Mouse (Mus musculus): ENCODE data around the gene Rab3b. TPM values are rescaled to one million over a fixed set of nuclear protein-coding genes. Genes with fewer than 3 reads are reported as not detected.

Gene Rab3b
- total and polyA plus RNA-seq, 3 experiments = 0.11 TPM; not detected in 2

GRCm38 (mm10) chr4:108907475-108907874 is 28.6 kb downstream of the Rab3b start:
- Histone ChIP-seq H3K9me3 (replicated peaks; ENCODE audit: insufficient read depth, low read length) (no peaks in the 10 kb centered on the region), H3K27me3 (ENCODE audit: control insufficient read depth in 1 of 2, insufficient read depth in 2 of 2, low read length in 2 of 2) (peaks cover 14 to 17% of the 10 kb centered on the region in 2 experiments), H3K27ac (ENCODE audit: control insufficient read depth, low read depth, low read length) (no peak overlapping the region), H3K79me2 (ENCODE audit: control insufficient read depth, insufficient read depth, low read length, poor library complexity) (no peaks in the 10 kb centered on the region), H3K4me3 (ENCODE audit: control insufficient read depth in 1 of 2, insufficient read depth in 1 of 2, low read depth in 2 of 2, low read length in 2 of 2) (no peak overlapping the region), H3K4me1 (ENCODE audit: control insufficient read depth in 1 of 2, insufficient read depth in 2 of 2, low read length in 2 of 2) (no peaks in the 10 kb centered on the region), H3K9ac (ENCODE audit: control insufficient read depth, low read depth, low read length, poor library complexity, severe bottlenecking) (no peak overlapping the region), H3K36me3 (ENCODE audit: control insufficient read depth in 1 of 2, insufficient read depth in 2 of 2, low read length in 2 of 2) (no peaks in the 10 kb centered on the region)
- DNase-seq (ENCODE audit: low read depth, low spot score) = no peak
- TF ChIP-seq E2F4 (IDR thresholded peaks at IDR 0.05; ENCODE audit: borderline replicate concordance, low read depth, low read length) = no peak
- TF ChIP-seq GABPA (IDR thresholded peaks at IDR 0.05; ENCODE audit: low read depth, low read length) = no peak
- no peak for TF ChIP-seq TBP (IDR thresholded peaks at IDR 0.05; ENCODE audit: low read depth, low read length)
- TF ChIP-seq SIN3A (IDR thresholded peaks at IDR 0.05; ENCODE audit: low read length) = no peak
- no peak for TF ChIP-seq ZNF384 (IDR thresholded peaks at IDR 0.05; ENCODE audit: low read depth, low read length)
- no peak for TF ChIP-seq RCOR1 (IDR thresholded peaks at IDR 0.05; ENCODE audit: low read depth, low read length)
- TF ChIP-seq KAT2A (conservative IDR thresholded peaks at IDR 0.05; ENCODE audit: low read depth, low read length) = no peak
- no peak for TF ChIP-seq CHD2 (IDR thresholded peaks at IDR 0.05; ENCODE audit: low read length)
- TF ChIP-seq HCFC1 (IDR thresholded peaks at IDR 0.05; ENCODE audit: low read depth, low read length) = no peak
- no peak for TF ChIP-seq MAFK (IDR thresholded peaks at IDR 0.05; ENCODE audit: borderline replicate concordance, low read depth, low read length)
- no peak for TF ChIP-seq JUND (IDR thresholded peaks at IDR 0.05; ENCODE audit: low read depth, low read length)
- no peak for TF ChIP-seq MAZ (IDR thresholded peaks at IDR 0.05; ENCODE audit: low read depth, low read length)
- TF ChIP-seq POLR2A (IDR thresholded peaks at IDR 0.05; ENCODE audit: control insufficient read depth in 1 of 2, insufficient read depth in 1 of 2, low read depth in 1 of 2, low read length in 2 of 2, poor library complexity in 1 of 2) = no peak
- no peak for TF ChIP-seq USF1 (IDR thresholded peaks at IDR 0.05; ENCODE audit: low read depth, low read length)
- TF ChIP-seq NRF1 (IDR thresholded peaks at IDR 0.05; ENCODE audit: insufficient read depth, low read depth, low read length, poor library complexity, severe bottlenecking) = no peak
- no peak for TF ChIP-seq UBTF (IDR thresholded peaks at IDR 0.05; ENCODE audit: borderline replicate concordance, insufficient read depth, low read depth, low read length)

- DNase-seq (ENCODE audit: low read depth, low spot score) = no peak
- H3K27ac ChIP-seq (ENCODE audit: control insufficient read depth, low read depth, low read length) = no peak overlapping the region
- no peak overlapping the region for H3K4me3 ChIP-seq (ENCODE audit: control insufficient read depth in 1 of 2, insufficient read depth in 1 of 2, low read depth in 2 of 2, low read length in 2 of 2)
- H3K79me2 ChIP-seq (ENCODE audit: control insufficient read depth, insufficient read depth, low read length, poor library complexity) = no peaks in the 10 kb centered on the region
- peaks cover 14 to 18% of the 10 kb centered on the region in 2 experiments for H3K27me3 ChIP-seq (ENCODE audit: control insufficient read depth in 1 of 2, insufficient read depth in 2 of 2, low read length in 2 of 2)
- H3K9me3 ChIP-seq (replicated peaks; ENCODE audit: insufficient read depth, low read length) = no peaks in the 10 kb centered on the region
- TF ChIP-seq ZMIZ1 (IDR thresholded peaks at IDR 0.05; ENCODE audit: low read depth, low read length) (no peak), GATA1 (IDR thresholded peaks at IDR 0.05; ENCODE audit: low read depth, low read length) (no peak), TCF12 (IDR thresholded peaks at IDR 0.05; ENCODE audit: low read depth, low read length) (no peak), MAZ (IDR thresholded peaks at IDR 0.05; ENCODE audit: low read depth, low read length) (no peak), BHLHE40 (IDR thresholded peaks at IDR 0.05; ENCODE audit: borderline replicate concordance, low read depth, low read length) (no peak), NRF1 (IDR thresholded peaks at IDR 0.05; ENCODE audit: insufficient read depth, low read depth, low read length, poor library complexity, severe bottlenecking) (no peak), CHD1 (IDR thresholded peaks at IDR 0.05; ENCODE audit: low read depth, low read length) (no peak), MXI1 (IDR thresholded peaks at IDR 0.05; ENCODE audit: low read depth, low read length) (no peak), ZKSCAN1 (IDR thresholded peaks at IDR 0.05; ENCODE audit: low read depth, low read length) (no peak), CTCF (IDR thresholded peaks at IDR 0.05 in 2 of 3, conservative IDR thresholded peaks at IDR 0.05 in 1 of 3; ENCODE audit: control insufficient read depth in 1 of 3, insufficient read depth in 1 of 3, low read depth in 2 of 3, low read length in 3 of 3, poor library complexity in 1 of 3, severe bottlenecking in 1 of 3) (no peak), MAFK (IDR thresholded peaks at IDR 0.05; ENCODE audit: borderline replicate concordance, low read depth, low read length) (no peak), JUND (IDR thresholded peaks at IDR 0.05; ENCODE audit: low read depth, low read length) (no peak), ETS1 (IDR thresholded peaks at IDR 0.05; ENCODE audit: low read depth, low read length) (no peak)
- H3K36me3 ChIP-seq (ENCODE audit: control insufficient read depth in 1 of 2, insufficient read depth in 2 of 2, low read length in 2 of 2) = no peaks in the 10 kb centered on the region
- no peaks in the 10 kb centered on the region for H3K4me1 ChIP-seq (ENCODE audit: control insufficient read depth in 1 of 2, insufficient read depth in 2 of 2, low read length in 2 of 2)
- H3K9ac ChIP-seq (ENCODE audit: control insufficient read depth, low read depth, low read length, poor library complexity, severe bottlenecking) = no peak overlapping the region
Measured at GRCm38 (mm10) chr4:108909872-108910425, 31.1 kb downstream of the Rab3b start.

Data from MEL (cell line).